Mouse (Mus musculus): ENCODE results near the gene Cfap54.

DNA sequence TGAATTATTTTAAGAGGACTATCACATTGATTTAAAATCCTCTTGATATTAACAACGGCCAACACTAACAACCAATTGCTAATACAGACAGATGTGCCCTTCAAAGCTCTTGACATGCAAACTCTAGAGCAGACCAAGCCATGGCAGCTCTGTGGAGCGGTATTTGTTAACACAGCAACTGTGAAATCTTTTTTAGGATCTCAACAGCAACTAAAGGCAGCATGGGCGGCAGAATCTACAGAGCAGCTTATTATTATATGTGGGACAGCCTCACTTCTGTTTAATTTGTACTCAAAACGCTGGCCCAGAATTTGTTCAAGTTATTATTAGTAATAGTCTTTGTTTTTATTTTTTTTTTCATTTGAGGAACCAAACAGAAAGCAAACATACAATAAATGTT is 28.1 kb downstream of the Cfap54 start:
- TF ChIP-seq CTCF (IDR thresholded peaks at IDR 0.05; ENCODE audit: extremely low read depth, insufficient read depth, insufficient read length, insufficient replicate concordance) (no peak), POLR2A (IDR thresholded peaks at IDR 0.05; ENCODE audit: low read depth, low read length) (no peak)

All from spleen, adult 2 months (tissue).